Mouse (Mus musculus) limb, embryonic 13.5 days (tissue): ENCODE measurements around the gene Schip1. TPM values are rescaled to one million over a fixed set of nuclear protein-coding genes. Genes with fewer than 3 reads are reported as not detected.
A peak's percentile ranks its signal among the peaks of the same experiment; 100 is the strongest.

Experiments
- ATAC-seq: fragments of 200-750 bp; cut with Nextera tagmentation; 2 replicates; pipeline ENCODE4 v1.8.0; 2017; ENCODE audit warnings: low read depth, moderate number of reproducible peaks, moderate TSS enrichment; ENCODE audit not compliant: low FRiP score
- H3K27ac ChIP-seq: fragments of 300-500 bp; sonication (generic); 2 replicates; pipeline ENCODE4 v1.5.1; 2015; ENCODE audit warnings: inconsistent platforms, mild to moderate bottlenecking, moderate library complexity
- H3K27me3 ChIP-seq: fragments of 300-500 bp; sonication (generic); 2 replicates; pipeline ENCODE4 v1.6.1; 2015; ENCODE audit warnings: mild to moderate bottlenecking, inconsistent platforms
- H3K36me3 ChIP-seq: fragments of 300-500 bp; sonication (generic); 2 replicates; pipeline ENCODE4 v1.6.1; 2015; ENCODE audit warnings: inconsistent platforms, mild to moderate bottlenecking, moderate library complexity
- H3K4me1 ChIP-seq: fragments of 300-500 bp; sonication (generic); 2 replicates; pipeline ENCODE4 v1.6.1; 2015; ENCODE audit warnings: inconsistent platforms
- H3K4me2 ChIP-seq: fragments of 300-500 bp; sonication (generic); replicated peaks from 2 replicates; pipeline ENCODE4 v1.6.1; 2015; ENCODE audit warnings: inconsistent platforms, mild to moderate bottlenecking, moderate library complexity
- H3K4me3 ChIP-seq: fragments of 300-500 bp; sonication (generic); 2 replicates; pipeline ENCODE4 v1.5.1; 2015; ENCODE audit warnings: moderate library complexity, mild to moderate bottlenecking, inconsistent platforms
- H3K9ac ChIP-seq: fragments of 300-500 bp; sonication (generic); 2 replicates; pipeline ENCODE4 v1.6.1; 2015; ENCODE audit warnings: mild to moderate bottlenecking, inconsistent platforms
- H3K9me3 ChIP-seq: fragments of 300-500 bp; sonication (generic); 2 replicates; pipeline ENCODE4 v1.6.1; 2016; ENCODE audit warnings: inconsistent platforms
- WGBS: fragments of 180-500 bp; shearing (Covaris S2); methylation state at CpG from one replicate; pipeline ENCODE4 v1.1.7; 2015; 5-methylcytosine and 5-hydroxymethylcytosine counted together
- polyA plus RNA-seq: library from polyadenylated mRNA; unstranded; fragments of >200 nt; fragmentation: Nextera tagmentation; extraction: Ambion mirVana; gene quantifications from 2 replicates; pipeline ENCODE4 v1.2.1, GENCODE M21; 2015

The Schip1 gene
- polyA plus RNA-seq, 1 experiment from 2014 or later = 21.4 TPM

DNA sequence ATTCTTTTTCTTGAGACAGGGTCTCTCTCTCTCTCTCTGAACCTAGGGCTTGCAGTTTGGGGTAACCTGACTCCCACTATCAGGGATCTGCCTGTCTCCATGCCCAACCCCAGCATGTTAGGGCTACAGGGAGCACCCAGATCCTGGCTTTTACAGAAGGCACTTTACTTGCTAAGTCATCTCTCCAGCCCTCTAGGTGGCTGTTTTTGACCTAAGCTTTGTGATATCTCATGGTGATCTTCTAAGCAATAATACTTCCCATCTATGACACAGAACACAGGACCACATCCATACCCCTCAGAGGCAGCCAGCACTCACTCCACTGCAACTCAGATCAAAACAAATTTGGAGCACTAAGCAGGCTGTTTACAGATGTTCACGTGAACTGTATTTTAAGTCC is 427.5 kb downstream of the Schip1 start:
- H3K4me2 ChIP-seq = peak overlapping the region; percentile 99; the same call in 1 of the 2 replicates
- H3K36me3 ChIP-seq = no peaks in the 10 kb centered on the region
- peaks cover 58% of the 10 kb centered on the region for H3K4me1 ChIP-seq
- no peak overlapping the region for H3K9ac ChIP-seq
- ATAC-seq = no peak
- WGBS = 37% methylated on average over 1 of the region's 1 CpGs
- no peaks in the 10 kb centered on the region for H3K9me3 ChIP-seq
- H3K27ac ChIP-seq = no peak overlapping the region
- H3K27me3 ChIP-seq = peaks cover 21% of the 10 kb centered on the region
- no peak overlapping the region for H3K4me3 ChIP-seq

- Histone ChIP-seq H3K27me3 (peaks cover 21% of the 10 kb centered on the region), H3K27ac (peak overlapping the region; percentile 84; the same call in 1 of the 2 replicates), H3K9me3 (no peaks in the 10 kb centered on the region), H3K36me3 (no peaks in the 10 kb centered on the region), H3K4me1 (peaks cover 58% of the 10 kb centered on the region), H3K4me2 (peak overlapping the region; percentile 99), H3K9ac (no peak overlapping the region), H3K4me3 (peak overlapping the region; percentile 77; the same call in 1 of the 2 replicates)
- no peak for ATAC-seq
- WGBS = 14% methylated on average over 3 of the region's 3 CpGs
Observed at GRCm38 (mm10) chr3:68492513-68492912, 427.9 kb downstream of the Schip1 start.

- Histone ChIP-seq H3K36me3 (no peaks in the 10 kb centered on the region), H3K9ac (peak overlapping the region; percentile 80), H3K27me3 (peaks cover 21% of the 10 kb centered on the region), H3K27ac (peak overlapping the region; percentile 84), H3K4me3 (peak overlapping the region; percentile 77), H3K9me3 (no peaks in the 10 kb centered on the region), H3K4me1 (peaks cover 51% of the 10 kb centered on the region), H3K4me2 (peak overlapping the region; percentile 99)
- peak; percentile 16; the same call in 1 of the 2 replicates for ATAC-seq
- WGBS = 0% methylated on average over 12 of the region's 12 CpGs
Observed at GRCm38 (mm10) chr3:68493170-68493585, 428.6 kb downstream of the Schip1 start.

- WGBS = under 1% methylated on average over 68 of the region's 70 CpGs
- Histone ChIP-seq H3K36me3 (no peaks in the 10 kb centered on the region), H3K9ac (peak overlapping the region; percentile 80), H3K4me1 (peaks cover 45% of the 10 kb centered on the region), H3K27me3 (peaks cover 24% of the 10 kb centered on the region), H3K4me3 (peak overlapping the region; percentile 77), H3K9me3 (no peaks in the 10 kb centered on the region; the same call in 1 of the 2 replicates), H3K27ac (peak overlapping the region; percentile 84), H3K4me2 (peak overlapping the region; percentile 99)
- peak; percentile 82 for ATAC-seq
Observed at GRCm38 (mm10) chr3:68493586-68494295, 429.1 kb downstream of the Schip1 start.

DNA sequence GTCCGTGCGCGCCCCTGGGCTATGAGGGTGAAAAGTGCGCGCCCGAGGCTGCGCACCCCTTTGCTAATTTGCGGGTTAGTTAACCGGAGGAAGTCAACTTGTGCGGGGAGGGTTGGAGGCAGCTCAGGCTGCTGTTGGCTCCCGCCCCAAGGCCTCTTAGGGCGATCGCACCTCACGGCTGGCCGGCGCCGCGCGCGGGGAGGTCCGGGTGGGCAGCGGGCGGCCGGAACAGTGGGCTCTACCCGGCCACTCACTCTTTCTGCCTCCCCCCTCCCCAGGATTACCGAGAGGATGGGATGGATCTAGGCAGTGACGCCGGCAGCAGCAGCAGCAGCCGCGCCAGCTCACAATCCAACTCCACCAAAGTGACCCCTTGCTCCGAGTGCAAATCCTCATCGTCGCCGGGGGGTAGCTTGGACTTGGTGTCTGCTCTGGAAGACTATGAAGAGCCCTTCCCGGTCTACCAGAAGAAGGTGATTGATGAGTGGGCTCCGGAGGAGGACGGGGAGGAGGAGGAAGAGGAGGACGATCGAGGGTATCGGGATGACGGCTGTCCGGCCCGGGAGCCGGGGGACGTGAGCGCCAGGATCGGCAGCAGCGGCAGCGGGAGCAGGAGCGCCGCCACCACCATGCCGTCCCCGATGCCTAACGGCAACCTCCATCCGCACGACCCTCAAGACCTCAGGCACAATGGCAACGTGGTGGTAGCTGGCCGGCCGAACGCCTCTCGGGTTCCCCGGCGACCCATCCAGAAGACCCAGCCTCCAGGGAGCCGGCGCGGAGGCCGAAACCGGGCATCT is 429.9 kb downstream of the Schip1 start:
- Histone ChIP-seq H3K4me2 (peak overlapping the region; percentile 99), H3K27me3 (peaks cover 24% of the 10 kb centered on the region), H3K36me3 (no peaks in the 10 kb centered on the region), H3K27ac (peak overlapping the region; percentile 84), H3K4me1 (peaks cover 40% of the 10 kb centered on the region), H3K9ac (peak overlapping the region; percentile 80), H3K9me3 (no peaks in the 10 kb centered on the region; the same call in 1 of the 2 replicates), H3K4me3 (peak overlapping the region; percentile 77)
- peak; percentile 22 for ATAC-seq
- WGBS = under 1% methylated on average over 68 of the region's 68 CpGs

DNA sequence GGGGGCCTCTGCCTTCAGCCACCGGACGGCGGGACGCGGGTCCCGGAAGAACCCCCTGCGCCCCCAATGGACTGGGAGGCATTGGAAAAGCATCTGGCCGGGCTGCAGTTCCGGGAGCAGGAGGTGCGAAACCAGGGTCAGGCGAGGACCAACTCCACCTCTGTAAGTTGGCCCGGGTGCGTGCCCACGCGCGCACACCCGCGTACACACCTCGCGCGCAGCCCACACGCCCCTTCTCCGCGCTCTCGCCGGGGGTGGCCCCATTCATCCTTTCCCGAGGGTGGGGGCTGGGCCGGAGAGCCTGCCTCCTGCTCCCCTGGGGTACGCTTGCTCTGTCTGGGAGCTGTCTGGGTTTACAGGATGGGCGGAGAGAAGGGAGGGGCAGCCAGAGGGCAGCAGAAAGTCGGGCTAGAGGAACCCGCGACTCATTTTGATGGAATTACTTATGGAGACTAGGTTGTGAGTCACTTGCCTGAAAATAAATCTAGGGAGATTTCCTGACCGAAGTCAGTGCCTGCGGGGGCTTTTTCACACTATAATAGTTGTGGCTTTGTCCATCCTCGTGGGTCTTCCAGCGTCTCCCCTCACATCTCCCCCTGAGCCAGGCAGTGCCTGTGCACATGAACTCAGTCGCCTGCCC is 430.6 kb downstream of the Schip1 start:
- Histone ChIP-seq H3K9me3 (no peaks in the 10 kb centered on the region; the same call in 1 of the 2 replicates), H3K9ac (peak overlapping the region; percentile 80)
- WGBS = under 1% methylated on average over 38 of the region's 38 CpGs

GRCm38 (mm10) chr3:68495736-68496242 is 431.2 kb downstream of the Schip1 start:
- peak; percentile 4; the same call in 1 of the 2 replicates for ATAC-seq
- peak overlapping the region; percentile 80 for H3K9ac ChIP-seq
- no peaks in the 10 kb centered on the region; the same call in 1 of the 2 replicates for H3K9me3 ChIP-seq

More for the DNA sequence above, 430.6 kb downstream of the Schip1 start:
- H3K4me2 ChIP-seq = peak overlapping the region; percentile 99
- peak; percentile 41 for ATAC-seq
- peak overlapping the region; percentile 77 for H3K4me3 ChIP-seq
- peaks cover 24% of the 10 kb centered on the region for H3K27me3 ChIP-seq
- no peaks in the 10 kb centered on the region for H3K36me3 ChIP-seq
- peak overlapping the region; percentile 84 for H3K27ac ChIP-seq
- peaks cover 40% of the 10 kb centered on the region for H3K4me1 ChIP-seq

GRCm38 (mm10) chr3:68496513-68496912 is 431.9 kb downstream of the Schip1 start:
- ATAC-seq = no peak
- H3K4me1 ChIP-seq = peaks cover 35% of the 10 kb centered on the region
- H3K27ac ChIP-seq = no peak overlapping the region
- peaks cover 19% of the 10 kb centered on the region for H3K27me3 ChIP-seq
- WGBS = 44% methylated on average over 6 of the region's 6 CpGs
- H3K4me2 ChIP-seq = peak overlapping the region; percentile 99
- H3K36me3 ChIP-seq = no peaks in the 10 kb centered on the region
- no peak overlapping the region for H3K4me3 ChIP-seq
- no peaks in the 10 kb centered on the region; the same call in 1 of the 2 replicates for H3K9me3 ChIP-seq
- H3K9ac ChIP-seq = no peak overlapping the region

More at GRCm38 (mm10) chr3:68495736-68496242, 431.2 kb downstream of the Schip1 start:
- Histone ChIP-seq H3K4me3 (peak overlapping the region; percentile 77), H3K4me2 (peak overlapping the region; percentile 99), H3K27me3 (peaks cover 23% of the 10 kb centered on the region), H3K27ac (peak overlapping the region; percentile 33; the same call in 1 of the 2 replicates), H3K4me1 (peaks cover 40% of the 10 kb centered on the region), H3K36me3 (no peaks in the 10 kb centered on the region)
- WGBS = 2% methylated on average over 9 of the region's 9 CpGs

DNA sequence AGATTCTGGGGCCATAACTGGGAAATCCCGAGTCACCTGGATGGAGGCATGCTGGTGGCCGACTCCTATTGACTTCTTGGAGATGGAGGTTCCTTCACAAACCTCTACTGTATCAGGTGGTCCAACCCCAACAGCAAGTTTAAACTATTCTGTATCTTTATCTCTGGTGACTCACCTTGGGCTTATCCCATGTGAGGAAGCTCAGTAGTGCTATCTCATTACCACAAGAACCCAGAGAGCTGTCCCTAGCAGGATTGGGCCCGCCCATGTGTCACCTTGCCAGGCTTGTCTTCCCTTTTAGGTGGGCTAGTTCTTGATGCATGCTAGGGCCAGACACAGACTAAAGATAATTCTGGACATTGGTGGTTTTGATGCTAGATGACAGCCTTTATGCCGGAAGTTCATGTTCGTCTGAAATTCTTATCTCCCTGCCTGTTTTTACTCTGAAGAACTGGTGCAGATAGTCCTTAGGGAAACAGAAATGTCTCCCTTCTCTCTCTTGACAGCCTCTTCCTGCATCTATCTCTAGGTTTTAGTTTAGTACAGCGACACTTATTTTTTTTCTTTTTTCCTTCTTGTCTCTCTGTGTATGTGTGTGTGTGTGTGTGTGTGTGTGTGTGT is 435.0 kb downstream of the Schip1 start:
- Histone ChIP-seq H3K27ac (no peak overlapping the region), H3K4me2 (no peak overlapping the region), H3K4me1 (peaks cover 17% of the 10 kb centered on the region), H3K27me3 (peaks cover 12% of the 10 kb centered on the region), H3K4me3 (no peak overlapping the region), H3K36me3 (no peaks in the 10 kb centered on the region), H3K9me3 (no peaks in the 10 kb centered on the region; the same call in 1 of the 2 replicates), H3K9ac (no peak overlapping the region)
- WGBS = 81% methylated on average over 6 of the region's 6 CpGs
- no peak for ATAC-seq

- no peak overlapping the region for H3K4me3 ChIP-seq
- no peak overlapping the region for H3K9ac ChIP-seq
- H3K4me2 ChIP-seq = no peak overlapping the region
- H3K9me3 ChIP-seq = no peaks in the 10 kb centered on the region
- H3K27ac ChIP-seq = no peak overlapping the region
- no peak for ATAC-seq
- 86% methylated on average over 3 of the region's 3 CpGs for WGBS
- H3K36me3 ChIP-seq = no peaks in the 10 kb centered on the region
- 0 out of 2 replicates have a peak, but pooled peaks cover 2% of the 10 kb centered on the region for H3K27me3 ChIP-seq
- H3K4me1 ChIP-seq = peaks cover 16% of the 10 kb centered on the region
Observed at GRCm38 (mm10) chr3:68504838-68505237, 440.2 kb downstream of the Schip1 start.

GRCm38 (mm10) chr3:68506769-68507318 is 442.2 kb downstream of the Schip1 start:
- ATAC-seq = no peak
- H3K27me3 ChIP-seq = 0 out of 2 replicates have a peak, but pooled peaks cover 2% of the 10 kb centered on the region
- WGBS = 50% methylated on average over 7 of the region's 7 CpGs
- no peak overlapping the region for H3K4me2 ChIP-seq
- H3K4me1 ChIP-seq = peaks cover 16% of the 10 kb centered on the region
- H3K9me3 ChIP-seq = no peaks in the 10 kb centered on the region
- no peaks in the 10 kb centered on the region for H3K36me3 ChIP-seq
- H3K4me3 ChIP-seq = no peak overlapping the region
- no peak overlapping the region for H3K9ac ChIP-seq
- H3K27ac ChIP-seq = no peak overlapping the region
